Mouse (Mus musculus): ENCODE measurements around the gene Adam17. TPM values are rescaled to one million over a fixed set of nuclear protein-coding genes. Genes with fewer than 3 reads are reported as not detected.
"Not testable (repeated sequence)": the region's sequence is repeated elsewhere in the genome, so short reads cannot be mapped to it uniquely, and the experiment has no call there.

The Adam17 gene
- polyA plus RNA-seq, 1 experiment from 2014 or later: 16.8 TPM

- Histone ChIP-seq H3K27me3 (ENCODE audit: control insufficient read depth, insufficient read depth, low read length) (no peaks in the 10 kb centered on the region), H3K9ac (replicated peaks; ENCODE audit: low read depth, low read length) (no peak overlapping the region), H3K9me3 (ENCODE audit: control insufficient read depth, low read length) (no peaks in the 10 kb centered on the region), H3K4me1 (ENCODE audit: control insufficient read depth, insufficient read depth, low read length) (no peaks in the 10 kb centered on the region), H3K4me3 (ENCODE audit: low read depth, low read length) (no peak overlapping the region), H3K27ac (ENCODE audit: low read depth, low read length) (no peak overlapping the region), H3K36me3 (ENCODE audit: control insufficient read depth, insufficient read depth, low read length) (peaks cover 4% of the 10 kb centered on the region; the same call in 1 of the 2 replicates), H3K4me2 (ENCODE audit: low read depth, low read length) (no peak overlapping the region)
- WGBS: 99% methylated on average over 5 of the region's 5 CpGs
- no peak for ATAC-seq (ENCODE audit: low read depth)
These were observed 29.3 kb upstream of the Adam17 start for GRCm38 (mm10) chr12:21402771-21403170.

- H3K27me3 ChIP-seq (ENCODE audit: control insufficient read depth, insufficient read depth, low read length): no peaks in the 10 kb centered on the region
- H3K9ac ChIP-seq (replicated peaks; ENCODE audit: low read depth, low read length): no peak overlapping the region
- ATAC-seq (ENCODE audit: low read depth): no peak
- H3K4me1 ChIP-seq (ENCODE audit: control insufficient read depth, insufficient read depth, low read length): no peaks in the 10 kb centered on the region
- H3K4me2 ChIP-seq (ENCODE audit: low read depth, low read length): no peak overlapping the region
- H3K36me3 ChIP-seq (ENCODE audit: control insufficient read depth, insufficient read depth, low read length): peaks cover 24% of the 10 kb centered on the region
- no peak overlapping the region for H3K27ac ChIP-seq (ENCODE audit: low read depth, low read length)
- H3K9me3 ChIP-seq (ENCODE audit: control insufficient read depth, low read length): no peaks in the 10 kb centered on the region
- WGBS: 89% methylated on average over 2 of the region's 2 CpGs
- H3K4me3 ChIP-seq (ENCODE audit: low read depth, low read length): no peak overlapping the region
These were observed 12.8 kb upstream of the Adam17 start for GRCm38 (mm10) chr12:21386201-21386600.

GRCm38 (mm10) chr12:21378765-21379346 is 5.4 kb upstream of the Adam17 start:
- not testable (repeated sequence) for H3K4me3 ChIP-seq (ENCODE audit: low read depth, low read length); H3K9me3 ChIP-seq (ENCODE audit: control insufficient read depth, low read length); H3K9ac ChIP-seq (replicated peaks; ENCODE audit: low read depth, low read length); H3K4me2 ChIP-seq (ENCODE audit: low read depth, low read length); H3K27me3 ChIP-seq (ENCODE audit: control insufficient read depth, insufficient read depth, low read length); H3K27ac ChIP-seq (ENCODE audit: low read depth, low read length); H3K4me1 ChIP-seq (ENCODE audit: control insufficient read depth, insufficient read depth, low read length); ATAC-seq (ENCODE audit: low read depth); H3K36me3 ChIP-seq (ENCODE audit: control insufficient read depth, insufficient read depth, low read length)
- WGBS: 96% methylated on average over 6 of the region's 6 CpGs

- H3K4me1 ChIP-seq (ENCODE audit: control insufficient read depth, insufficient read depth, low read length): peaks cover 7% of the 10 kb centered on the region; the same call in 1 of the 2 replicates
- 59% methylated on average over 3 of the region's 3 CpGs for WGBS
These were observed 2.1 kb upstream of the Adam17 start for GRCm38 (mm10) chr12:21375376-21376157.

GRCm38 (mm10) chr12:21373820-21374475 is 516 bp upstream of the Adam17 start:
- no peaks in the 10 kb centered on the region for H3K36me3 ChIP-seq (ENCODE audit: control insufficient read depth, insufficient read depth, low read length)
- H3K4me3 ChIP-seq (ENCODE audit: low read depth, low read length): peak overlapping the region; percentile 74
- WGBS: 5% methylated on average over 24 of the region's 24 CpGs
- H3K9me3 ChIP-seq (ENCODE audit: control insufficient read depth, low read length): no peaks in the 10 kb centered on the region
- no peaks in the 10 kb centered on the region for H3K27me3 ChIP-seq (ENCODE audit: control insufficient read depth, insufficient read depth, low read length)
- peak overlapping the region; percentile 92 for H3K27ac ChIP-seq (ENCODE audit: low read depth, low read length)
- peak overlapping the region; percentile 76 for H3K9ac ChIP-seq (replicated peaks; ENCODE audit: low read depth, low read length)
- ATAC-seq (ENCODE audit: low read depth): no peak; the same call in 1 of the 2 replicates
- peak overlapping the region; percentile 75 for H3K4me2 ChIP-seq (ENCODE audit: low read depth, low read length)
- H3K4me1 ChIP-seq (ENCODE audit: control insufficient read depth, insufficient read depth, low read length): peaks cover 7% of the 10 kb centered on the region; the same call in 1 of the 2 replicates

More at GRCm38 (mm10) chr12:21375376-21376157, 2.1 kb upstream of the Adam17 start:
- ATAC-seq (ENCODE audit: low read depth): no peak
- H3K4me2 ChIP-seq (ENCODE audit: low read depth, low read length): no peak overlapping the region
- no peak overlapping the region for H3K27ac ChIP-seq (ENCODE audit: low read depth, low read length)
- no peaks in the 10 kb centered on the region for H3K9me3 ChIP-seq (ENCODE audit: control insufficient read depth, low read length)
- no peaks in the 10 kb centered on the region for H3K27me3 ChIP-seq (ENCODE audit: control insufficient read depth, insufficient read depth, low read length)
- H3K4me3 ChIP-seq (ENCODE audit: low read depth, low read length): no peak overlapping the region
- H3K9ac ChIP-seq (replicated peaks; ENCODE audit: low read depth, low read length): no peak overlapping the region
- no peaks in the 10 kb centered on the region for H3K36me3 ChIP-seq (ENCODE audit: control insufficient read depth, insufficient read depth, low read length)

GRCm38 (mm10) chr12:21370035-21370611 is 3.3 kb downstream of the Adam17 start:
- Histone ChIP-seq H3K27me3 (ENCODE audit: control insufficient read depth, insufficient read depth, low read length) (no peaks in the 10 kb centered on the region), H3K36me3 (ENCODE audit: control insufficient read depth, insufficient read depth, low read length) (no peaks in the 10 kb centered on the region), H3K9ac (replicated peaks; ENCODE audit: low read depth, low read length) (no peak overlapping the region), H3K4me2 (ENCODE audit: low read depth, low read length) (no peak overlapping the region), H3K4me3 (ENCODE audit: low read depth, low read length) (no peak overlapping the region), H3K27ac (ENCODE audit: low read depth, low read length) (no peak overlapping the region), H3K9me3 (ENCODE audit: control insufficient read depth, low read length) (no peaks in the 10 kb centered on the region), H3K4me1 (ENCODE audit: control insufficient read depth, insufficient read depth, low read length) (peaks cover 7% of the 10 kb centered on the region; the same call in 1 of the 2 replicates)
- no peak for ATAC-seq (ENCODE audit: low read depth)
- WGBS: 98% methylated on average over 1 of the region's 1 CpGs

GRCm38 (mm10) chr12:21369087-21369410 is 4.4 kb downstream of the Adam17 start:
- Histone ChIP-seq H3K9me3 (ENCODE audit: control insufficient read depth, low read length) (no peaks in the 10 kb centered on the region), H3K9ac (replicated peaks; ENCODE audit: low read depth, low read length) (no peak overlapping the region), H3K36me3 (ENCODE audit: control insufficient read depth, insufficient read depth, low read length) (no peaks in the 10 kb centered on the region), H3K27ac (ENCODE audit: low read depth, low read length) (no peak overlapping the region), H3K4me1 (ENCODE audit: control insufficient read depth, insufficient read depth, low read length) (peaks cover 7% of the 10 kb centered on the region; the same call in 1 of the 2 replicates), H3K27me3 (ENCODE audit: control insufficient read depth, insufficient read depth, low read length) (no peaks in the 10 kb centered on the region), H3K4me3 (ENCODE audit: low read depth, low read length) (no peak overlapping the region), H3K4me2 (ENCODE audit: low read depth, low read length) (no peak overlapping the region)
- 95% methylated on average over 5 of the region's 5 CpGs for WGBS
- no peak for ATAC-seq (ENCODE audit: low read depth)

GRCm38 (mm10) chr12:21368376-21369086 is 4.9 kb downstream of the Adam17 start:
- Histone ChIP-seq H3K9ac (replicated peaks; ENCODE audit: low read depth, low read length) (no peak overlapping the region), H3K4me2 (ENCODE audit: low read depth, low read length) (no peak overlapping the region), H3K9me3 (ENCODE audit: control insufficient read depth, low read length) (no peaks in the 10 kb centered on the region), H3K27ac (ENCODE audit: low read depth, low read length) (no peak overlapping the region), H3K36me3 (ENCODE audit: control insufficient read depth, insufficient read depth, low read length) (no peaks in the 10 kb centered on the region), H3K27me3 (ENCODE audit: control insufficient read depth, insufficient read depth, low read length) (no peaks in the 10 kb centered on the region), H3K4me3 (ENCODE audit: low read depth, low read length) (no peak overlapping the region), H3K4me1 (ENCODE audit: control insufficient read depth, insufficient read depth, low read length) (peaks cover 7% of the 10 kb centered on the region; the same call in 1 of the 2 replicates)
- ATAC-seq (ENCODE audit: low read depth): no peak
- WGBS: 94% methylated on average over 9 of the region's 9 CpGs
